Mouse (Mus musculus): ENCODE data around the gene Haus5.

DNA sequence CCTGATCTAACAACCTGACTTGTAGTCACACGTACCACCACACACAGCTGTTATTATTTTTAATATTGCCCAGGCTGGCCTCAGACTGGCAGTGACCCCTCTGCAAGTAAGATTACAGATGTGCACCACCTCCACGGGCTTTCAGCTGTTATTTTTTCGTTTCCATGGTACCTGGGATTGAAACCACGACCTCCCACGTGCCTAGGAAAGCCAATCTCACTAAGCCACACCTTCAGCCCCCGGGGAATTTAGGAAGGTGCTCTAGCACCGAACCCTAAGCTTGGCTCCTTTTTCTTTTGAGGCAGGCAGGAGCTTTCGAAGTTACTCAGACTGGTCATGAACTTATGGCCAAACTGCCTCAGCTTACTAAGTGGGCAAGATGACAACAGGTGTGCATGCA lies 60.4 kb downstream of the Haus5 start:
- TF ChIP-seq CTCF (IDR thresholded peaks at IDR 0.05; ENCODE audit: borderline replicate concordance, insufficient read depth, low read depth, low read length) = no peak
- TF ChIP-seq POLR2A (IDR thresholded peaks at IDR 0.05; ENCODE audit: borderline replicate concordance, insufficient read depth, low read length) = no peak

Data from cerebellum, adult 2 months (tissue).